13 mouse cellular contexts compared by ENCODE assay signal in the genomic region with DNA sequence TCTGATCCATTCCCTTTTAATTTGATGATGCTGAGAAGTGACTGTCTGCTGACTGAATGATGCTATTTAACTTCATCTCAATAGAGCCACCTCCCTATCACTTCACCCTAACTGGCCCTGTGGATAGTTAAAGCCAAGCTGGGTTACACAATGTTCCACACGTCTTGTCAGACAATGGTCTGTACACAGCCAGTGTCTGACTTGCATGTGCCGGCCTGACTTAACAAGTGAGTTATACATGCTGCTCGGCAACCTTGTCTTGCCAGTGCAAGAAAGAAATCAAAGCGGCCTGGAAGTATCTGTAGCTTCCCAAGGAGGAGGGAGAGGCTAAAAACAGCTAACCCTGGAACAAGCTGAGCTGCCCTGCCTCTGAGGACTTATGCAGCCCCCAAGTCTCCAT.
DNase-seq lines count a peak whose midpoint lies in the region; ATAC-seq and TF ChIP-seq lines count a peak whose summit lies in the region.
"Had no signal": no experiment of that assay in that cellular context is flagged by ENCODE, and none has a peak within 500 bp of the region (broad histone marks: within the 10 kb centered on the region; RNA-seq: fewer than 3 reads in every experiment).

No protein-coding gene starts in this region.

- TF ChIP-seq CTCF in heart, adult 2 months (IDR thresholded peaks at IDR 0.05), result no peak

- H3K27ac ChIP-seq in heart, adult 2 months, result peak overlapping the region; percentile 40; the same call in 1 of the 2 replicates
- H3K27ac ChIP-seq in heart, embryonic 12.5 days (ENCODE audit: poor library complexity, severe bottlenecking), result no peak overlapping the region
- H3K27ac ChIP-seq in midbrain, embryonic 13.5 days, result no peak overlapping the region
- H3K27ac ChIP-seq in midbrain, embryonic 10.5 days (replicated peaks), result no peak overlapping the region
- H3K27ac ChIP-seq: layer of hippocampus, adult 2 months; liver, embryonic 15.5 days had no signal

- no peaks in the 10 kb centered on the region for H3K79me2 ChIP-seq in heart, adult 2 months (replicated peaks; ENCODE audit: control insufficient read depth, insufficient read depth, low read length)

- no peak overlapping the region for H3K4me3 ChIP-seq in heart, adult 2 months
- no peak overlapping the region for H3K4me3 ChIP-seq in heart, embryonic 12.5 days
- no peak overlapping the region for H3K4me3 ChIP-seq in midbrain, embryonic 13.5 days (replicated peaks)
- no peak overlapping the region for H3K4me3 ChIP-seq in midbrain, embryonic 10.5 days
- H3K4me3 ChIP-seq: layer of hippocampus, adult 2 months; liver, embryonic 15.5 days; megakaryocyte, embryonic 14.5 days had no signal

- no peaks in the 10 kb centered on the region for H3K27me3 ChIP-seq in heart, adult 2 months (ENCODE audit: control insufficient read depth, insufficient read depth, low read length)
- no peaks in the 10 kb centered on the region for H3K27me3 ChIP-seq in heart, embryonic 12.5 days (replicated peaks)
- no peaks in the 10 kb centered on the region for H3K27me3 ChIP-seq in midbrain, embryonic 13.5 days
- no peaks in the 10 kb centered on the region for H3K27me3 ChIP-seq in midbrain, embryonic 10.5 days (ENCODE audit: low read depth, poor library complexity, severe bottlenecking)
- H3K27me3 ChIP-seq: liver, embryonic 15.5 days; megakaryocyte, embryonic 14.5 days had no signal

- no peak for TF ChIP-seq POLR2A in heart, adult 2 months (IDR thresholded peaks at IDR 0.05; ENCODE audit: insufficient read depth, low read depth, low read length)

- ATAC-seq in heart, embryonic 12.5 days (ENCODE audit: insufficient number of reproducible peaks, low FRiP score), result no peak
- ATAC-seq in midbrain, embryonic 13.5 days, result peak; percentile 48; the same call in 1 of the 2 replicates

- H3K4me1 ChIP-seq in heart, adult 2 months (ENCODE audit: control insufficient read depth, insufficient read depth, low read length), result peaks cover 21% of the 10 kb centered on the region
- peaks cover 37% of the 10 kb centered on the region for H3K4me1 ChIP-seq in heart, embryonic 12.5 days (replicated peaks)
- H3K4me1 ChIP-seq in midbrain, embryonic 13.5 days (replicated peaks), result peaks cover 9% of the 10 kb centered on the region
- H3K4me1 ChIP-seq in midbrain, embryonic 10.5 days, result peaks cover 23% of the 10 kb centered on the region

- 42% methylated on average over 4 of the region's 4 CpGs for whole genome bisulfite sequencing in heart, adult 2 months
- WGBS in heart, embryonic 12.5 days, result 38% methylated on average over 4 of the region's 4 CpGs
- WGBS in midbrain, embryonic 13.5 days, result 12% methylated on average over 4 of the region's 4 CpGs
- WGBS in midbrain, embryonic 10.5 days, result 37% methylated on average over 4 of the region's 4 CpGs

- no peak overlapping the region for H3K9ac ChIP-seq in heart, adult 2 months (ENCODE audit: low read depth, low read length)
- H3K9ac ChIP-seq in heart, embryonic 12.5 days, result no peak overlapping the region
- H3K9ac ChIP-seq in midbrain, embryonic 13.5 days (replicated peaks), result no peak overlapping the region
- H3K9ac ChIP-seq: liver, embryonic 15.5 days had no signal

- H3K36me3 ChIP-seq in heart, adult 2 months (ENCODE audit: control insufficient read depth, insufficient read depth, low read length), result peaks cover 5% of the 10 kb centered on the region
- no peaks in the 10 kb centered on the region for H3K36me3 ChIP-seq in heart, embryonic 12.5 days
- H3K36me3 ChIP-seq in midbrain, embryonic 13.5 days, result no peaks in the 10 kb centered on the region
- H3K36me3 ChIP-seq in midbrain, embryonic 10.5 days, result no peaks in the 10 kb centered on the region
- H3K36me3 ChIP-seq: liver, embryonic 15.5 days had no signal

- no peak overlapping the region for H3K4me2 ChIP-seq in heart, embryonic 12.5 days
- H3K4me2 ChIP-seq in midbrain, embryonic 13.5 days (replicated peaks), result no peak overlapping the region
- H3K4me2 ChIP-seq: liver, embryonic 15.5 days had no signal

- H3K9me3 ChIP-seq in heart, embryonic 12.5 days (replicated peaks), result no peaks in the 10 kb centered on the region
- no peaks in the 10 kb centered on the region for H3K9me3 ChIP-seq in midbrain, embryonic 13.5 days
- H3K9me3 ChIP-seq in midbrain, embryonic 10.5 days (replicated peaks), result no peaks in the 10 kb centered on the region
- H3K9me3 ChIP-seq: liver, embryonic 15.5 days; megakaryocyte, embryonic 14.5 days had no signal

- 0 out of 2 replicates have a peak, but pooled peaks have one; percentile 26 for TF ChIP-seq EP300 in heart, adult 2 months (IDR thresholded peaks at IDR 0.05; ENCODE audit: insufficient read depth, low read depth, low read length)

- intact Hi-C loops in heart, adult 2 months (cut with DNase I), result no loop called here

- DNase-seq in heart, adult 2 months, result peak in 1 of 2 experiments; percentile 35
- no peak for DNase-seq in midbrain, embryonic 10.5 days (ENCODE audit: low spot score)
- peak; percentile 81 for DNase-seq in gonadal fat pad, adult 2 months (ENCODE audit: low read depth)
- DNase-seq in retina, embryonic 14.5 days (ENCODE audit: low spot score), result peak; percentile 27
- DNase-seq in kidney, adult 8-10 months, result no peak
- DNase-seq: cerebellum, postnatal 36 days; kidney, adult 11 months; left cerebral cortex, postnatal 4 days had no signal

Comparison
In these comparisons a context has a peak if more than half of its experiments do, and no peak if none do; other contexts are left out.
1. DNase-seq: peak in gonadal fat pad, adult 2 months (single experiment) and retina, embryonic 14.5 days (single experiment); none in midbrain, embryonic 10.5 days (single experiment) and kidney, adult 8-10 months (0 of 2).